Mouse (Mus musculus) CH12.LX (cell line): Measurements from ENCODE around the gene Dusp19.

Source experiments
- CTCF ChIP-seq, 2 experiments: IDR thresholded peaks in 1 of 2; conservative IDR thresholded peaks in 1 of 2; 2 replicates each; pipeline ENCODE4 v1.5.1; 2011 to 2012; ENCODE audit warnings: low read depth in 2 of 2, low read length in 2 of 2, improper control_type of control experiment in 1 of 2, inconsistent platforms in 1 of 2, mild to moderate bottlenecking in 1 of 2, moderate library complexity in 1 of 2
- EP300 ChIP-seq: IDR thresholded peaks from 2 replicates; pipeline ENCODE4 v1.6.1; 2011; ENCODE audit warnings: low read length, improper control_type of control experiment
- HCFC1 ChIP-seq: IDR thresholded peaks from 2 replicates; pipeline ENCODE4 v1.6.1; 2012; ENCODE audit warnings: low read depth, mild to moderate bottlenecking, inconsistent platforms, low read length, improper control_type of control experiment
- NELFE ChIP-seq: IDR thresholded peaks from 2 replicates; pipeline ENCODE4 v1.6.1; 2011; ENCODE audit warnings: low read depth, low read length, improper control_type of control experiment
- POLR2A ChIP-seq: IDR thresholded peaks from 2 replicates; pipeline ENCODE4 v1.6.1; 2011; ENCODE audit warnings: low read depth, mild to moderate bottlenecking, improper control_type of control experiment, low read length
- POLR2AphosphoS2 ChIP-seq: IDR thresholded peaks from 2 replicates; pipeline ENCODE4 v1.6.1; 2011; ENCODE audit warnings: low read depth, low read length, improper control_type of control experiment
- SIN3A ChIP-seq: IDR thresholded peaks from 2 replicates; pipeline ENCODE4 v1.6.1; 2012; ENCODE audit warnings: low read length, improper control_type of control experiment, inconsistent platforms
- SMC3 ChIP-seq: IDR thresholded peaks from 2 replicates; pipeline ENCODE4 v1.6.1; 2011; ENCODE audit warnings: low read depth, low read length, improper control_type of control experiment
- USF1 ChIP-seq: IDR thresholded peaks from 2 replicates; pipeline ENCODE4 v1.6.1; 2014; ENCODE audit warnings: low read depth, mild to moderate bottlenecking, inconsistent platforms, low read length, improper control_type of control experiment

DNA sequence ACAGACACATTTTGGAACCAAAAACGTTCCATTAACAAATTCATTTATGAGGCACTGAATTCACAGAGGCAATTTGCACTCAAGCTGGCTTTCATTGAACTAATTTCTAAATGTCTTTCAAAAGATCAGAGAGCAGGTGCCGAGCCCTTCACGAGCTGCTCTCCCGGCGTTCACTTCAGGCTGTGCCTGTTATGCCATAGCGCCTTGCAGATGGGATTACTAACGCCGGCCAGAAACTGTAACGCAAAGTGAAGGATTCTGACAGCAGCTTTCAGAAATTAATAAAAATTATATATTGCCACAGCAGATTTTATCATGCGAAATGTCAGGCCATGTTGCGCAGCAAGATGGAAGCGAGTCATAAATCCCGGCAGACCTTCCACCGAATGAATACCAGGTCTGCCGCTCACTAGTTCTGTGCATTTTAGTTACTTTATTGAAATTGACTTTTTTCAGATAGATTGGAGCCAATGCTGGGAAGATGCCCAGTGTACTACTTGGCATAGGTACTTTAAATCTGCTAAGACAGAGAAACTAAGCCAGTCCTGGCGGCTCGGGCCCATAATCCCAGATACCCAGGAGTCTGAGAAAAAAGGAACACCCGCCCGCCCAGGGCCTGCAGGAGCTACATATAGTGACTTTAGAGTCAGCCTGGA is 12.9 kb upstream of the Dusp19 start:
- no peak for TF ChIP-seq HCFC1
- no peak for TF ChIP-seq POLR2AphosphoS2
- TF ChIP-seq CTCF (conservative IDR thresholded peaks at IDR 0.05 in 1 of 2, IDR thresholded peaks at IDR 0.05 in 1 of 2; ENCODE audit: low read depth in 2 of 2, low read length in 2 of 2): no peak
- no peak for TF ChIP-seq USF1
- no peak for TF ChIP-seq POLR2A
- TF ChIP-seq NELFE: no peak
- no peak for TF ChIP-seq EP300
- TF ChIP-seq SMC3: no peak
- no peak for TF ChIP-seq SIN3A
